Mouse (Mus musculus): ENCODE measurements around the gene Dapk3. TPM values are rescaled to one million over a fixed set of nuclear protein-coding genes. Genes with fewer than 3 reads are reported as not detected.
"Not testable (repeated sequence)": the region's sequence is repeated elsewhere in the genome, so short reads cannot be mapped to it uniquely, and the experiment has no call there.

Gene Dapk3
- polyA plus RNA-seq, 1 experiment from 2014 or later, result 44.1 TPM

DNA sequence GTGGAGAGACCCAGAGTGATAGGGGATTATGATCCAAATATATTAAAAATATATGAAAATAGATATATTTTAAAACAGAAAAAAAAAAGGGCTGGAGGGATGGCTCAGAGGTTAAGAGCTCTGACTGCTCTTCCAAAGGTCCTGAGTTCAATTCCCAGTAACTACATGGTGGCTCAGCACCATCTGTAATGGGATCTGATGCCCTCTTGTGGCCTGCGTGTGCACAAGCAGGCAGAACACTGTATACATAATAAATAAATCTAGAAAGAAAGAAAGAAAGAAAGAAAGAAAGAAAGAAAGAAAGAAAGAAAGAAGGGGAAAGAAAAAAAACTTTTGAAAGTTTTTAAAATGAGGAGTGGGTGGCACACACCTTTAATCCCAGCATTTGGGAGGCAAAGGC lies 34.5 kb downstream of the Dapk3 start:
- H3K9ac ChIP-seq (ENCODE audit: low read depth, low read length); H3K4me2 ChIP-seq; H3K4me3 ChIP-seq (ENCODE audit: low read depth, low read length); H3K9me3 ChIP-seq (replicated peaks; ENCODE audit: control insufficient read depth, low read length); H3K36me3 ChIP-seq (ENCODE audit: control insufficient read depth, insufficient read depth, low read length); ATAC-seq (replicated peaks; ENCODE audit: insufficient number of reproducible peaks, low FRiP score, low TSS enrichment); H3K27me3 ChIP-seq (ENCODE audit: control insufficient read depth, insufficient read depth, low read length); H3K27ac ChIP-seq (ENCODE audit: low read depth, low read length); H3K4me1 ChIP-seq (ENCODE audit: control insufficient read depth, insufficient read depth, low read length): not testable (repeated sequence)
- 12% methylated on average over 1 of the region's 1 CpGs for WGBS (ENCODE audit: insufficient replicate concordance)

DNA sequence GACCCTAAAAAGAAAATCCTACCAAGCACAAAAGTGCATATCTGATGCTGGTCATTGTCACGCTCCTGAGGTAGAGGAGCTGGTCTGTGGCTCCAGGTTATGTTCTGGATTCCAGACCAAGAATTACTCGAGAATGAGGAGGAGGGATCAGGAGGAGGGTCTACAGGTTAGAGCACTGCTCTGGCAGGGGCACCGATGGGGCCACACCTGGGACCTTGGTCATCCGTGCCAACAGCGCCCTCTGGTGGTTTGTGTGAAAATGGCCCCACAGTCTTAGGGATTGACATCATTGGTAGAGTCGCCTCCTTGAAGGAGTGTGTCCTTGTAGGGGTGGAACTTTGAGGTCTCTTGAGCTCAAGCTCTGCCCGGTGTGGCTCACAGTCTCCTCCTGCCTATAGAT lies 35.2 kb downstream of the Dapk3 start:
- Histone ChIP-seq H3K27ac (ENCODE audit: low read depth, low read length) (no peak overlapping the region), H3K9me3 (replicated peaks; ENCODE audit: control insufficient read depth, low read length) (no peaks in the 10 kb centered on the region), H3K27me3 (ENCODE audit: control insufficient read depth, insufficient read depth, low read length) (peaks cover 3% of the 10 kb centered on the region; the same call in 1 of the 2 replicates), H3K36me3 (ENCODE audit: control insufficient read depth, insufficient read depth, low read length) (no peaks in the 10 kb centered on the region), H3K4me2 (no peak overlapping the region), H3K4me3 (ENCODE audit: low read depth, low read length) (no peak overlapping the region), H3K9ac (ENCODE audit: low read depth, low read length) (no peak overlapping the region), H3K4me1 (ENCODE audit: control insufficient read depth, insufficient read depth, low read length) (no peaks in the 10 kb centered on the region)
- 27% methylated on average over 7 of the region's 7 CpGs for WGBS (ENCODE audit: insufficient replicate concordance)
- no peak for ATAC-seq (replicated peaks; ENCODE audit: insufficient number of reproducible peaks, low FRiP score, low TSS enrichment)

DNA sequence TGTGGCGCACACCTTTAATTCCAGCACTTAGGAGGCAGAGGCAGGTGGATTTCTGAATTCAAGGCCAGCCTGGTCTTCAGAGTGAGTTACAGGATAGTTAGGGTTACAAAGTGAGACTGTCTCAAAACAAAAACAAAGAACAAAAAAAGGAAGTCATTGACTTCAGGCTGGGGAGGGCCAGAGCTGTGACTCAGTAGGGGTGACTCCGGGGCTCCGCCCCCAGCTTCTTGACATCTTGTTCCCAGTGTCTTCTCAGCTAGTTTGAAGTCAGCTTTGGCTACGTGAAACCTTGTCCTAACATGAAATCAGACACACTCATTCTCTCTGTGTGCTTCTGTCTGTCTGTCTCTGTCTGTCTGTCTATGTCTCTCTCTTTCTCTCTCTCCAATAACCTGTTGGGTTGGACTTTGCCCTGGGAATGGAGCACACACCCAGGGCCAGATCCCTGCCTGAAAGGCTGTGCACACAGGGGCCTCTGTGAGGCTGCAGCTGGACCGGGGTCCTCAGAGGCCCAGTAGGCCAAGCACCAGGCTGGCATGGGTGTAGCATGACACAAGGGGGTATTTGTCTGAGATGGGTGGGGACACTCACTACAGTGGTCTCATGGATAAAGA lies 38.7 kb downstream of the Dapk3 start:
- Histone ChIP-seq H3K4me1 (ENCODE audit: control insufficient read depth, insufficient read depth, low read length) (no peaks in the 10 kb centered on the region), H3K36me3 (ENCODE audit: control insufficient read depth, insufficient read depth, low read length) (no peaks in the 10 kb centered on the region), H3K9me3 (replicated peaks; ENCODE audit: control insufficient read depth, low read length) (no peaks in the 10 kb centered on the region), H3K4me3 (ENCODE audit: low read depth, low read length) (no peak overlapping the region), H3K27ac (ENCODE audit: low read depth, low read length) (no peak overlapping the region), H3K4me2 (no peak overlapping the region), H3K27me3 (ENCODE audit: control insufficient read depth, insufficient read depth, low read length) (peaks cover 3% of the 10 kb centered on the region; the same call in 1 of the 2 replicates), H3K9ac (ENCODE audit: low read depth, low read length) (no peak overlapping the region)
- WGBS (ENCODE audit: insufficient replicate concordance), result 76% methylated on average over 5 of the region's 5 CpGs
- no peak for ATAC-seq (replicated peaks; ENCODE audit: insufficient number of reproducible peaks, low FRiP score, low TSS enrichment)

DNA sequence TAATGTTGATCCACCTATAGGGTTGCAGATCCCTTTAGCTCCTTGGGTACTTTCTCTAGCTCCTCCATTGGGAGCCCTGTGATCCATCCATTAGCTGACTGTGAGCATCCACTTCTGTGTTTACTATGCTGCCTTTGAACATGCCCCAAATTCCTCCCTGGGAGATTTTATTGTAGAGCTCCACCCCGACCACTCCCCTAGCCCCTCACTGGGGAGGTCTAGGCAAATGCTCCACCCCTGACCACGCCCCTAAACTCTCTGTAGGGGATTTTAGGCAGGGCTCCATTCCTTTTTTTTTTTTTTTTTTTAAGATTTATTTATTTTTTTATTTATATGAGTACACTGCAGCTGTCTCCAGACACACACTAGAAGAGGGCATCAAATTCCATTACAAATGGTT lies 40.9 kb downstream of the Dapk3 start:
- not testable (repeated sequence) for H3K9me3 ChIP-seq (replicated peaks; ENCODE audit: control insufficient read depth, low read length); H3K4me2 ChIP-seq; ATAC-seq (replicated peaks; ENCODE audit: insufficient number of reproducible peaks, low FRiP score, low TSS enrichment); H3K27ac ChIP-seq (ENCODE audit: low read depth, low read length); H3K9ac ChIP-seq (ENCODE audit: low read depth, low read length); H3K4me1 ChIP-seq (ENCODE audit: control insufficient read depth, insufficient read depth, low read length); H3K27me3 ChIP-seq (ENCODE audit: control insufficient read depth, insufficient read depth, low read length); H3K4me3 ChIP-seq (ENCODE audit: low read depth, low read length); H3K36me3 ChIP-seq (ENCODE audit: control insufficient read depth, insufficient read depth, low read length)
- 47% methylated on average over 2 of the region's 2 CpGs for WGBS (ENCODE audit: insufficient replicate concordance)

DNA sequence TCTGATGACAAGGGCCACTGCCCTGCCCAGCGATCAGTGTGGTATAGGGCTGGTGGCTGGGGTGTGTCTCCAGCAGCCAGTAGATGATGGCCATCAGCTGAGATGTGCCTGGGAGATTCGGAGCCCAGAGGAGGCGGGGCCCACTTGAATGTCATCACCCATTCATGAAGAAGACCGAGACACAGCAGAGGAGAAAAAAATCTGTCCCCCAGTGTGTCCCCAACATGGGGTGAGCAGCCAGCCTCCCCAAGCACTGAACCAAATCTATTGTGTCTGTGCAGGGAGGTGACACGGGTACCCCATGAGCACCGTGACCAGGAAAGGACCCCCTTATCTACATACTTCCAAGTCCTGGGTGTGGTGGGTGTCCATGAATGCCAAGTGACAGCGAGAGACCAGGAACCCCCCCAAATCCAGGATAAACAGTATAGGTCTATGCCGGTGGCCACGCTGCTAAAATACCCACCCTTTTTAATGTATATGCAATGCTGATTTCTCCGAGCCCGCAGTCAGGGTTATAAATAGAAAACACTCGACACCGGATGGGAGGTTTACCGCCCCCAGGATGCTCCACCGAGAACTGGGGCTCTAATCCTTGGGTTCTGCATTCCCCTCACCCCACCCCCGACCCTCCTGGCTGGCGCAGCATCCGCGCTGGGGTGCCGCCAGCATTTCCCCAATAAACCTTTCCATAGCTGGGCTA lies 47.1 kb downstream of the Dapk3 start:
- Histone ChIP-seq H3K36me3 (ENCODE audit: control insufficient read depth, insufficient read depth, low read length) (no peaks in the 10 kb centered on the region), H3K27me3 (ENCODE audit: control insufficient read depth, insufficient read depth, low read length) (peaks cover 27% of the 10 kb centered on the region), H3K4me3 (ENCODE audit: low read depth, low read length) (peak overlapping the region; percentile 16), H3K4me1 (ENCODE audit: control insufficient read depth, insufficient read depth, low read length) (peaks cover 13% of the 10 kb centered on the region; the same call in 1 of the 2 replicates), H3K4me2 (peak overlapping the region; percentile 56), H3K9me3 (replicated peaks; ENCODE audit: control insufficient read depth, low read length) (no peaks in the 10 kb centered on the region), H3K27ac (ENCODE audit: low read depth, low read length) (no peak overlapping the region), H3K9ac (ENCODE audit: low read depth, low read length) (peak overlapping the region; percentile 34; the same call in 1 of the 2 replicates)
- no peak for ATAC-seq (replicated peaks; ENCODE audit: insufficient number of reproducible peaks, low FRiP score, low TSS enrichment)
- WGBS (ENCODE audit: insufficient replicate concordance), result 12% methylated on average over 20 of the region's 20 CpGs

DNA sequence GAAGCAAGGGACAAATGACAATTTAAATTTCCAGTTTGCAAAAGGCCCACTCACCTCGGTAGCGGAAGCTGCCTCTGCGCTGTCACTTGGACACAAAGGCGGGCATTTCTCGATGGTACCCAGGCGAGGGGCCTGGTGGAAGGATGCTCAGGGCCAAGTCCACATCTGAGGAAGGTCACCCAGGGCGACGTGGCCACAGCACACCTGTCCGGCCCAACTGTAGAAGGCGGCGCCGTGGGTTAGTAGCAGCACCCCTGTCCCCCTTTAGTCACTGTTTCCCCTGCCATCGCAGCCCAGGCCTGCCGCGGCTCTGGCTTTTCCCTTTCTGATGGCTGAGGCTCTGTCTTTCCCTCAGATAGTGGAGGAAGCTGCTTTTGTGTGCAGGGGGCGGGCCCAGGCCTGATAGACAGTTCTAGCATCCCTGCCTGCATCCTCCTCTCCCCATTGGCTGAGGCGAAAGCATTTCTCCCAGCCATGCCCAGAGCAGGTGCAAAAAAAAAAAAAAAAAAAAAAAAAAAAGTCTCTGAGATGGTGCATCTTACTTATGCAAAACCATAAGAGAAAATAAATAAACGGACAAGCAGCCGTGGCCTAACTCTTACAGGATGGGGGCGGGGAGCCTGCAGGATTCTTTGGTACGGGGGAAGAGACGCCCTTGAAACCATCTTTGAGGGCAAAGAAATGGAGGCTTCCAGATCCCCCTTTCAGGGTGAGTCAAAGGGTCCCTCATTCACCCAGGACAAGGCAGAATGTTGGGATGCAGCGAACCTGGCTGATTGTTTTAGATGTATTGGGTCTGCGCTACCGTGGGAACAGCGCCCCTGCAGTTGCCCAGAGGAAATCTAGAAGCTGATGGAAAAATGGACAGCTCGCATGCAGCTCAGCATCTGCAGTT lies 47.9 kb downstream of the Dapk3 start, which contains the start of gene Atcay:
TSS of gene Atcay (minus strand) at position 396 of the 895 bp plus-strand sequence.
- ATAC-seq (replicated peaks; ENCODE audit: insufficient number of reproducible peaks, low FRiP score, low TSS enrichment), result no peak
- Histone ChIP-seq H3K9ac (ENCODE audit: low read depth, low read length) (peak within 1 kb of the TSS; percentile 34; the same call in 1 of the 2 replicates), H3K4me2 (peak within 1 kb of the TSS; percentile 56), H3K36me3 (ENCODE audit: control insufficient read depth, insufficient read depth, low read length) (no peaks in the 10 kb centered on the region), H3K4me1 (ENCODE audit: control insufficient read depth, insufficient read depth, low read length) (peaks cover 13% of the 10 kb centered on the region; the same call in 1 of the 2 replicates), H3K4me3 (ENCODE audit: low read depth, low read length) (peak within 1 kb of the TSS; percentile 16), H3K27ac (ENCODE audit: low read depth, low read length) (no peak within 1 kb of the TSS), H3K9me3 (replicated peaks; ENCODE audit: control insufficient read depth, low read length) (no peaks in the 10 kb centered on the region), H3K27me3 (ENCODE audit: control insufficient read depth, insufficient read depth, low read length) (peaks cover 27% of the 10 kb centered on the region)
- WGBS (ENCODE audit: insufficient replicate concordance), result 17% methylated on average over 27 of the region's 27 CpGs

DNA sequence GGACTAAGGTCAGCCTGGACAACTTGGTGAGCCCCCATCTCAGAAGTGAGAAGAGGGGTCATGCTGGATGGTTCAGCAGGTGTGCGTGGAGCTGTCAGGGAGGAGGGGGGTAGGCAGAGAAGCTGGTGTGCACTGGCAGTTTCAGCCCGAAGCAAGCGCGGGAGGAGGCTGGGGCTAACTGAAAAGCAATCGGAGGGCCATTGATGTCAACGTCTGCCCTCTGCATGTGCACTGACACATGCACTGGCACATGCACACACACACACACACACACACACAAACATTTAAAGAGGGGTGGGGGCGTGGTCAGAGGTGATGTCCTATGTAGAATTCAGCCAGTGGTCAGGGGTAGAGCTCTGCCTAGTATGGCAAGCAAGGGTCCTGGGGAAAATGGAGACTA lies 48.6 kb downstream of the Dapk3 start:
- no peak overlapping the region for H3K27ac ChIP-seq (ENCODE audit: low read depth, low read length)
- ATAC-seq (replicated peaks; ENCODE audit: insufficient number of reproducible peaks, low FRiP score, low TSS enrichment), result no peak
- H3K4me1 ChIP-seq (ENCODE audit: control insufficient read depth, insufficient read depth, low read length), result peaks cover 13% of the 10 kb centered on the region; the same call in 1 of the 2 replicates
- WGBS (ENCODE audit: insufficient replicate concordance), result 51% methylated on average over 7 of the region's 7 CpGs
- no peak overlapping the region for H3K4me3 ChIP-seq (ENCODE audit: low read depth, low read length)
- H3K9me3 ChIP-seq (replicated peaks; ENCODE audit: control insufficient read depth, low read length), result no peaks in the 10 kb centered on the region
- no peak overlapping the region for H3K4me2 ChIP-seq
- H3K27me3 ChIP-seq (ENCODE audit: control insufficient read depth, insufficient read depth, low read length), result peaks cover 27% of the 10 kb centered on the region
- H3K9ac ChIP-seq (ENCODE audit: low read depth, low read length), result no peak overlapping the region
- H3K36me3 ChIP-seq (ENCODE audit: control insufficient read depth, insufficient read depth, low read length), result no peaks in the 10 kb centered on the region

DNA sequence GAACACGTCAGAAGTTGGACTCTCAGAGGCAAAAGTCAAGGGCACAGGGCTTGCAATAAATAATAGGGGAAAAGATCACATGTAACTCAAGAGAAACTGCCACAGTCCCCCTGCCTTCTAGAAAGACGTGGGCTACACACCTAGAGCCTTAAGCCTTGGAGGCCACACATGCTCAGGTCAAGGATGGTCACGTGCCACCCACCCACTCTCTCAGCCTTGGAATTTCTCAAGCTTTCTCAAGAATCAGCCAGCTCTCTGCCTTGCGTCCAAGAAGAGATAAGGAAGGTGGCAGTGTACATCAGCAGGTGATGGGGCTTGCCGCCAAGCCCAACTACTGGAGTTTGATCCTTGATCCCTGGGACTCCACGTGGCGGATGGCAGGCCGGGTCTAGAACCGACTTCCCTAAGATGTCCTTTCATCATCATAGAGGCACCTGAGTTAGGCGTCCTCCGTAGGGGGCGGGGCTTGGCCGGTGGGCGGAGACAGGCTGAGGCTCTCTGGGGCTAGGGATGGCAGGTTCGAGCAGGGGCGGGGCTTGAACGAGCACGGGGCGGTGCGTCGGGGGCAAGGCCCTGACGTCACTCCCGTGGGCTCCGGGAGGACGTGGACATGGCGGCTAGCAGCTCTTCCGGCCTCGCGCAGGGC lies 49.9 kb downstream of the Dapk3 start, which contains the start of gene Zfr2:
TSS of gene Zfr2 (plus strand) at position 576 of the 646 bp plus-strand sequence.
- WGBS (ENCODE audit: insufficient replicate concordance), result 8% methylated on average over 24 of the region's 29 CpGs
- ATAC-seq (replicated peaks; ENCODE audit: insufficient number of reproducible peaks, low FRiP score, low TSS enrichment), result peak; percentile 82
- H3K9ac ChIP-seq (ENCODE audit: low read depth, low read length), result peak within 1 kb of the TSS; percentile 82
- peak within 1 kb of the TSS; percentile 64 for H3K4me2 ChIP-seq
- peak within 1 kb of the TSS; percentile 79 for H3K4me3 ChIP-seq (ENCODE audit: low read depth, low read length)
- H3K27me3 ChIP-seq (ENCODE audit: control insufficient read depth, insufficient read depth, low read length), result peaks cover 31% of the 10 kb centered on the region
- peaks cover 13% of the 10 kb centered on the region; the same call in 1 of the 2 replicates for H3K4me1 ChIP-seq (ENCODE audit: control insufficient read depth, insufficient read depth, low read length)
- H3K9me3 ChIP-seq (replicated peaks; ENCODE audit: control insufficient read depth, low read length), result no peaks in the 10 kb centered on the region
- H3K36me3 ChIP-seq (ENCODE audit: control insufficient read depth, insufficient read depth, low read length), result no peaks in the 10 kb centered on the region
- H3K27ac ChIP-seq (ENCODE audit: low read depth, low read length), result peak within 1 kb of the TSS; percentile 31

All from heart, embryonic 11.5 days (tissue).